In genomic region chr5:75978374-75979100, GRCm38 (mm10) we compare ENCODE assay signal across 7 mouse cellular contexts. TPM values are rescaled to one million over a fixed set of nuclear protein-coding genes. Genes with fewer than 3 reads are reported as not detected.
A peak's percentile ranks its signal among the peaks of the same experiment; 100 is the strongest.
DNase-seq lines count a peak whose midpoint lies in the region; ATAC-seq and TF ChIP-seq lines count a peak whose summit lies in the region.

TSS of gene Kdr (minus strand) at chr5:75978458.

- no peak for TF ChIP-seq CTCF in kidney, adult 2 months (conservative IDR thresholded peaks at IDR 0.05; ENCODE audit: insufficient read depth, insufficient read length, low read depth, low read length)
- TF ChIP-seq CTCF in liver, adult 2 months (IDR thresholded peaks at IDR 0.05; ENCODE audit: low read depth, low read length): no peak

- H3K27me3 ChIP-seq in embryonic facial prominence, embryonic 11.5 days (ENCODE audit: control insufficient read depth, insufficient read depth, low read length): peaks cover 25% of the 10 kb centered on the region
- peaks cover 55% of the 10 kb centered on the region for H3K27me3 ChIP-seq in heart, embryonic 10.5 days (ENCODE audit: insufficient read depth, poor library complexity, severe bottlenecking)
- no peaks in the 10 kb centered on the region for H3K27me3 ChIP-seq in kidney, adult 2 months (replicated peaks; ENCODE audit: control insufficient read depth, insufficient read depth, low read length)
- peaks cover 11% of the 10 kb centered on the region for H3K27me3 ChIP-seq in liver, adult 2 months (ENCODE audit: control insufficient read depth, insufficient read depth, low read length)
- H3K27me3 ChIP-seq in midbrain, embryonic 15.5 days (replicated peaks): peaks cover 39% of the 10 kb centered on the region
- H3K27me3 ChIP-seq in stomach, embryonic 16.5 days (ENCODE audit: control insufficient read depth, insufficient read depth, low read length): peaks cover 31% of the 10 kb centered on the region

- no peaks in the 10 kb centered on the region for H3K36me3 ChIP-seq in embryonic facial prominence, embryonic 11.5 days (replicated peaks; ENCODE audit: control insufficient read depth, insufficient read depth, low read depth, low read length)
- no peaks in the 10 kb centered on the region for H3K36me3 ChIP-seq in heart, embryonic 10.5 days
- H3K36me3 ChIP-seq in kidney, adult 2 months (ENCODE audit: control insufficient read depth, insufficient read depth, low read length): no peaks in the 10 kb centered on the region
- H3K36me3 ChIP-seq in liver, adult 2 months (ENCODE audit: control insufficient read depth, insufficient read depth, low read length): no peaks in the 10 kb centered on the region
- H3K36me3 ChIP-seq in midbrain, embryonic 15.5 days (replicated peaks): no peaks in the 10 kb centered on the region
- H3K36me3 ChIP-seq in stomach, embryonic 16.5 days (ENCODE audit: control insufficient read depth, insufficient read depth, low read length): no peaks in the 10 kb centered on the region

- peaks cover 5% of the 10 kb centered on the region; the same call in 1 of the 2 replicates for H3K4me1 ChIP-seq in embryonic facial prominence, embryonic 11.5 days (ENCODE audit: control insufficient read depth, insufficient read depth, low read length)
- H3K4me1 ChIP-seq in heart, embryonic 10.5 days: peaks cover 24% of the 10 kb centered on the region
- no peaks in the 10 kb centered on the region for H3K4me1 ChIP-seq in kidney, adult 2 months (ENCODE audit: control insufficient read depth, insufficient read depth, low read length)
- H3K4me1 ChIP-seq in liver, adult 2 months (ENCODE audit: control insufficient read depth, insufficient read depth, low read length): no peaks in the 10 kb centered on the region
- H3K4me1 ChIP-seq in midbrain, embryonic 15.5 days: peaks cover 24% of the 10 kb centered on the region
- H3K4me1 ChIP-seq in stomach, embryonic 16.5 days (ENCODE audit: control insufficient read depth, insufficient read depth, low read length): peaks cover 9% of the 10 kb centered on the region; the same call in 1 of the 2 replicates

- under 1% methylated on average over 37 of the region's 37 CpGs for WGBS in embryonic facial prominence, embryonic 11.5 days
- under 1% methylated on average over 37 of the region's 37 CpGs for WGBS in heart, embryonic 10.5 days
- 2% methylated on average over 37 of the region's 37 CpGs for WGBS in kidney, adult 2 months
- WGBS in liver, adult 2 months: 2% methylated on average over 37 of the region's 37 CpGs
- under 1% methylated on average over 37 of the region's 37 CpGs for WGBS in midbrain, embryonic 15.5 days
- WGBS in stomach, embryonic 16.5 days: under 1% methylated on average over 37 of the region's 37 CpGs

- H3K4me3 ChIP-seq in embryonic facial prominence, embryonic 11.5 days (ENCODE audit: low read depth, low read length): peak within 1 kb of the TSS; percentile 62
- H3K4me3 ChIP-seq in heart, embryonic 10.5 days: peak within 1 kb of the TSS; percentile 79
- peak within 1 kb of the TSS; percentile 70 for H3K4me3 ChIP-seq in kidney, adult 2 months (ENCODE audit: insufficient read depth, low read depth, low read length)
- H3K4me3 ChIP-seq in liver, adult 2 months (ENCODE audit: insufficient read depth, low read depth, low read length): peak within 1 kb of the TSS; percentile 73
- H3K4me3 ChIP-seq in midbrain, embryonic 15.5 days: peak within 1 kb of the TSS; percentile 72
- peak within 1 kb of the TSS; percentile 70 for H3K4me3 ChIP-seq in stomach, embryonic 16.5 days (replicated peaks; ENCODE audit: low read length)

- no peaks in the 10 kb centered on the region; the same call in 1 of the 2 replicates for H3K79me2 ChIP-seq in liver, adult 2 months (ENCODE audit: control insufficient read depth, insufficient read depth, low read length)

- H3K27ac ChIP-seq in embryonic facial prominence, embryonic 11.5 days (replicated peaks; ENCODE audit: low read depth, low read length): no peak within 1 kb of the TSS
- H3K27ac ChIP-seq in heart, embryonic 10.5 days: peak within 1 kb of the TSS; percentile 84
- H3K27ac ChIP-seq in kidney, adult 2 months (ENCODE audit: insufficient read depth, low read depth, low read length): peak within 1 kb of the TSS; percentile 79
- H3K27ac ChIP-seq in liver, adult 2 months (replicated peaks; ENCODE audit: insufficient read depth, low read depth, low read length): peak within 1 kb of the TSS; percentile 82
- H3K27ac ChIP-seq in midbrain, embryonic 15.5 days: peak within 1 kb of the TSS; percentile 38; the same call in 1 of the 2 replicates
- peak within 1 kb of the TSS; percentile 60; the same call in 1 of the 2 replicates for H3K27ac ChIP-seq in stomach, embryonic 16.5 days (ENCODE audit: low read length)

- ATAC-seq in embryonic facial prominence, embryonic 11.5 days (replicated peaks; ENCODE audit: insufficient number of reproducible peaks, low FRiP score, low TSS enrichment, low read depth): peak; percentile 91
- peak; percentile 87 for ATAC-seq in midbrain, embryonic 15.5 days (replicated peaks)
- peak; percentile 89 for ATAC-seq in stomach, embryonic 16.5 days (ENCODE audit: insufficient read depth, low FRiP score)

- peak within 1 kb of the TSS; percentile 99 for H3K4me2 ChIP-seq in embryonic facial prominence, embryonic 11.5 days (ENCODE audit: low read depth, low read length)
- peak within 1 kb of the TSS; percentile 100 for H3K4me2 ChIP-seq in midbrain, embryonic 15.5 days
- H3K4me2 ChIP-seq in stomach, embryonic 16.5 days (ENCODE audit: low read depth, low read length): peak within 1 kb of the TSS; percentile 96

- H3K9ac ChIP-seq in embryonic facial prominence, embryonic 11.5 days (replicated peaks; ENCODE audit: low read length): peak within 1 kb of the TSS; percentile 62
- H3K9ac ChIP-seq in liver, adult 2 months (ENCODE audit: low read depth, low read length): peak within 1 kb of the TSS; percentile 69
- H3K9ac ChIP-seq in midbrain, embryonic 15.5 days: peak within 1 kb of the TSS; percentile 60
- H3K9ac ChIP-seq in stomach, embryonic 16.5 days (ENCODE audit: low read length): peak within 1 kb of the TSS; percentile 71

- DNase-seq in adrenal gland, postnatal 14 days: peak; percentile 81
- DNase-seq in embryonic facial prominence, embryonic 11.5 days (ENCODE audit: low spot score): peak; percentile 89
- DNase-seq in heart, embryonic 10.5 days (ENCODE audit: low spot score): peak; percentile 91
- DNase-seq in kidney, adult 2 months: peak; percentile 86
- DNase-seq in liver, adult 2 months (ENCODE audit: extremely low read depth, low read depth, low spot score): peak; percentile 7

- no peaks in the 10 kb centered on the region for H3K9me3 ChIP-seq in embryonic facial prominence, embryonic 11.5 days (replicated peaks; ENCODE audit: control insufficient read depth, low read length)
- no peaks in the 10 kb centered on the region for H3K9me3 ChIP-seq in heart, embryonic 10.5 days
- H3K9me3 ChIP-seq in midbrain, embryonic 15.5 days: no peaks in the 10 kb centered on the region
- no peaks in the 10 kb centered on the region for H3K9me3 ChIP-seq in stomach, embryonic 16.5 days (replicated peaks; ENCODE audit: control insufficient read depth, low read length)

- TF ChIP-seq POLR2A in kidney, adult 2 months (IDR thresholded peaks at IDR 0.05; ENCODE audit: low read depth, low read length): no peak
- TF ChIP-seq POLR2A in liver, adult 2 months (IDR thresholded peaks at IDR 0.05; ENCODE audit: extremely low read depth, insufficient read depth, low read length): peak; percentile 38; the same call in 1 of the 2 replicates

RNA-seq across cellular contexts. Expression of gene Kdr, which starts in this region (rescaled TPM):
- total RNA-seq in adrenal gland, postnatal 14 days (2021): 97.6 and 106 TPM in 2 replicates
- 22.4 and 26.7 TPM in 2 replicates for polyA plus RNA-seq in embryonic facial prominence, embryonic 11.5 days (2014; fragmentation: Nextera tagmentation; extraction: Ambion mirVana)
- polyA plus RNA-seq in heart, embryonic 10.5 days (2016; fragmentation: Nextera tagmentation; extraction: Ambion mirVana): 36.7 and 48.1 TPM in 2 replicates
- 28.0 and 32.3 TPM in 2 replicates for polyA plus RNA-seq in kidney, adult 2 months (2012; rRNA removed)
- total RNA-seq in liver, adult 2 months (2014; rRNA removed): 33.4 and 35.1 TPM in 2 replicates
- polyA plus RNA-seq in liver, adult 2 months (2012; rRNA removed): 5.8 and 7.8 TPM in 2 replicates
- polyA plus RNA-seq in midbrain, embryonic 15.5 days (2015; fragmentation: Nextera tagmentation; extraction: Ambion mirVana): 25.0 and 25.4 TPM in 2 replicates
- polyA plus RNA-seq in stomach, embryonic 16.5 days (2015; fragmentation: Nextera tagmentation; extraction: Ambion mirVana): 26.3 and 28.1 TPM in 2 replicates

Comparison
In these comparisons a context has a peak if more than half of its experiments do, and no peak if none do; other contexts are left out.
1. DNase-seq: peak in every context shown above with its lines; median percentile 91 in heart, embryonic 10.5 days; 89 in embryonic facial prominence, embryonic 11.5 days; 86 in kidney, adult 2 months; 81 in adrenal gland, postnatal 14 days; 7 in liver, adult 2 months.